Mouse (Mus musculus): ENCODE data around the gene Tmem26.
A peak's percentile ranks its signal among the peaks of the same experiment; 100 is the strongest.

Gene Tmem26

DNA sequence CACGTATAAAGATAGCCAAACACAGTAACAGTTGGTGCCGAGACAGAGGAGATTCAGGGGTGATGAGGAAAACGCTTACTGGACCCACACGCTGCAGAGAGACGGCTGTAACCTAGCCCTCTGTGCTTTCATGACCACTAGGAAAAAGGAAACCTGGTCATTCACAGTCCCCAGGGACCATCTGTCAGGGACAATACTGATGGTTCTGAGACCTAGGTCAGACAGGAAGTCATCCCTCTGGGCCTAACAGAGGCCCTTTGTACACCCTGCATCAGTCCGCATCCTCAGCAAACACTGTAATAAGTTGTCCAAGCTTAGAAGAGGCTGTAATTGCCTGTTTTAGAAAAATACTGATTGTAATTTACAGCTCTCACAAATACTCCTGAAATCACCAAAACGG, 76.4 kb downstream of the Tmem26 start:
- H3K36me3 ChIP-seq (ENCODE audit: control insufficient read depth, insufficient read depth, low read length, poor library complexity, severe bottlenecking): no peaks in the 10 kb centered on the region
- DNase-seq (ENCODE audit: low read depth, low spot score): no peak
- H3K27me3 ChIP-seq (ENCODE audit: control insufficient read depth, insufficient read depth, low read length, poor library complexity, severe bottlenecking): no peaks in the 10 kb centered on the region; the same call in 1 of the 2 replicates

DNA sequence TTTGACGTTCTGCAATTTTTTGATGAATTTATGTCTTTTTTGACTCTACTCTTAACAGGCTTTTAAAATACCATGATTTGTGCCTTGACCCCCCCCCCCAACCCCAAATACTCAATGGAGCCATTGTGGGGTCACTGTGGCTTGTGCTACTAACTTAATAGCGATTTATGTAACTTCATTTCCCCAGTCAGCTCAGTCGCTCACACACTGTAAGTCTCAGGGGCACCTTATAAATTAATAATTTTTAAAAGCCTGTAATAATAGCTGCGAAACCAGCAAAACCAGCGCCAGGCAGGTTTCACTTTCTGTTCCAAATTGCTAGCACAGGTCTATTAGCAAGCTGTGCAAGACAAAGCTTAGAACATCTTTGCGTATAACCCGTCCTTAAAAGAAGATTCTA, 76.9 kb downstream of the Tmem26 start:
- H3K36me3 ChIP-seq (ENCODE audit: control insufficient read depth, insufficient read depth, low read length, poor library complexity, severe bottlenecking): no peaks in the 10 kb centered on the region
- DNase-seq (ENCODE audit: low read depth, low spot score): no peak
- no peaks in the 10 kb centered on the region; the same call in 1 of the 2 replicates for H3K27me3 ChIP-seq (ENCODE audit: control insufficient read depth, insufficient read depth, low read length, poor library complexity, severe bottlenecking)

DNA sequence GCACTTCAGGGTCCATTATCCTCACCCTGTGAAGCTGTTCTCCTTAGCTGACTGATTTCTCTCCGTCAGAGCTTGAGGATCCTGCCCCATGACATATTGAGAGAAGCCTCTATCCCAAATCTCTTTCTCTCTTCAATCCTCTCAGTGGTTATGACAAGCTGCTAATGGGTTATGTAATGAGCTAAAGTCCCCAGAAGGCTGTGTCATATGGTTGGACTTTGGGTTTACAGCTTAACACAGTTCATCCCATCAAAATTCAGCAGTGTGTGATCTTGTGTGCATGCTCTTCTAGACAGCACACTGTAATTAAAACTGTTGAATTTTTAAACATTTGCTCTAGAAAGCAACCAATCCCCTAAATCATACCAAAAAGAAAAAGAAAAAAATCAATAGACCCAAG, 82.9 kb downstream of the Tmem26 start:
- H3K36me3 ChIP-seq (ENCODE audit: control insufficient read depth, insufficient read depth, low read length, poor library complexity, severe bottlenecking): no peaks in the 10 kb centered on the region
- no peaks in the 10 kb centered on the region for H3K27me3 ChIP-seq (ENCODE audit: control insufficient read depth, insufficient read depth, low read length, poor library complexity, severe bottlenecking)
- DNase-seq (ENCODE audit: low read depth, low spot score): no peak

DNA sequence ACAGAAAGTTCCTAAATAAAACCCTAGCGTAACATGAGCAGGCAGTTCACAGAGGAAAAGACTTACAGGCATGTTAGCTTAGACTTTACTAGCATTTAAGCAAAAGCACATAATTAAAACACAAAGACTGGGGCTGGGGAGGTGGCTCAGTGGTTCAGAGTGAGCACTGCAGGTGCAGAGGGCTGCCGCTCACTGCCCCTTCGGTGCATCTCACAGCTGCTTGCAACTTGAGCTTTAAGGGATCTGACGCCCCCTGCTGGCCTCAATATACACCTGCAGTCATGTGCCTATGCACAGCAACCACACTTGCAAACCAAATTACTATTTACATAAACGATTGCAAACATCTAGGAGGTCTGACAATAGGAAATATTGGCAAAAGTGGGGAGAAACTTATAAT, 87.5 kb downstream of the Tmem26 start:
- DNase-seq (ENCODE audit: low read depth, low spot score): peak; percentile 22
- no peaks in the 10 kb centered on the region for H3K27me3 ChIP-seq (ENCODE audit: control insufficient read depth, insufficient read depth, low read length, poor library complexity, severe bottlenecking)
- no peaks in the 10 kb centered on the region for H3K36me3 ChIP-seq (ENCODE audit: control insufficient read depth, insufficient read depth, low read length, poor library complexity, severe bottlenecking)

DNA sequence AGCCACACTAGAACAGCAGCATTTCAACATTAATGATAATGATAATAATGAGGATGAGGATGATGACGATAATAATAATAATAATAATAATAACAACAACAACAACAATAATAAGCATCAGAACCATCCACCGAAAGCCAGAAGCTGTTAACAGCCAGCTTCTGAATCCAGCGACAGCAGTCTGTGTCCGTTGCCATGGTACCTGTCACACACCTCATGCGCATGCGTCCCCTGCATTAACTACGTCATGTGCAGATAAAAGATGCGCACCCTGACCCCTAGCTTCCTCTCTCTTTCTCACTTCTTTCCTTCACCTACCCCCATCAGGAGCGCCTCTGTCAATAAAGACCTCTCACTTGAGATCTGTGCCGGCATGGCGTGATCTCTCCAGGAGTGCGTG, 89.3 kb downstream of the Tmem26 start:
- H3K36me3 ChIP-seq (ENCODE audit: control insufficient read depth, insufficient read depth, low read length, poor library complexity, severe bottlenecking): no peaks in the 10 kb centered on the region
- no peaks in the 10 kb centered on the region for H3K27me3 ChIP-seq (ENCODE audit: control insufficient read depth, insufficient read depth, low read length, poor library complexity, severe bottlenecking)
- DNase-seq (ENCODE audit: low read depth, low spot score): no peak

DNA sequence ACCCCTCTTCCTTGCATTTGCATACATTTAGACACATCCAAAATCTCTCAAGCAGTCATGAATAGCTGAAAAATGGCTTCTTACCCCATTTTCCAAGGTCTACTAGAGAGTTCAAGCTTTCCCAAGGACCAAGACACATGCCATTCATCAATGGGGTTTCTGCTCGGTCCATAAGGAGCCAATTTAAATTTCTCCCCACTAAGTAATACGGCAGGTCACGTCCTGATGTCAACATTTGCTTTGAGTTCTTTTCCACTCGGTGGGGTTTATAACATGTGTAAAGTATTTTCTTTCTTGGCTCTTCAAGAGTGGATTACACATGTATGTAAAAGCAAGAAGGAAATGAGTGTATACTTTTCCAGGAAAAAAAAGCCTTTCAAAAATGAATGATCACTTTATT, 93.8 kb downstream of the Tmem26 start:
- Histone ChIP-seq H3K27me3 (ENCODE audit: control insufficient read depth, insufficient read depth, low read length, poor library complexity, severe bottlenecking) (no peaks in the 10 kb centered on the region), H3K36me3 (ENCODE audit: control insufficient read depth, insufficient read depth, low read length, poor library complexity, severe bottlenecking) (no peaks in the 10 kb centered on the region)
- no peak for DNase-seq (ENCODE audit: low read depth, low spot score)

DNA sequence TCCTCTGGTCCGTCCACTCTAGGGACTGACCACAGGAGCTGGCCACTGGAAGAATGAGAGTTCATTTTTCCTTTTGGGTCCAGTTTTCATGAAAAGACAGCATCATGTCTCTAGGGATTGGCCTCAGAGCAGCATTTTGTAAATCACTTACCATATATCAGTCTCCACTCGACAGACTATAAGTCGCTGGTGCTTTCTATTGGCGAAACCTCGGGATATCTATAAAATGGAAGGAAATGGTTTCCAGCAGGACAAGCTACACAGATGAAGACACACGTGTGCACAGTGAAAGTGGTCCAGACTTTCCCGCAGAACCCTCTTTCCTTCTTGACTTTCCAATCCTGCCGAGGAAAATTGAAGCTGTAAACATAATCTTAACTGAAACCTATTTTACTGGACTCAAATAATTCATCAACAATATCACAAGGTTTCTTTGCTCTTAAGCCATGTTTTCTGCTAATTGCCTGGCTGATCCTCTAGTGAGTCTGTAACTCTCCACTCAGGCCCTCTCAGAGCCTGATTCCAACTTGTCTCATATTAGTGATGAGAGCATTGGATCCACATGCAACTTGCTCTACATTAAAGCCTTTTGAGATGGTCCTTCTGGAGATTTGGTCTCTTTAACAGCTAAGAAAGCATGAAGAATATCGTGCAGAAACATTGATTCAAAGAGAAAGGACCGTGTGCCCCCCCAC, 94.8 kb downstream of the Tmem26 start:
- no peak for DNase-seq (ENCODE audit: low read depth, low spot score)
- no peaks in the 10 kb centered on the region for H3K27me3 ChIP-seq (ENCODE audit: control insufficient read depth, insufficient read depth, low read length, poor library complexity, severe bottlenecking)
- H3K36me3 ChIP-seq (ENCODE audit: control insufficient read depth, insufficient read depth, low read length, poor library complexity, severe bottlenecking): no peaks in the 10 kb centered on the region

DNA sequence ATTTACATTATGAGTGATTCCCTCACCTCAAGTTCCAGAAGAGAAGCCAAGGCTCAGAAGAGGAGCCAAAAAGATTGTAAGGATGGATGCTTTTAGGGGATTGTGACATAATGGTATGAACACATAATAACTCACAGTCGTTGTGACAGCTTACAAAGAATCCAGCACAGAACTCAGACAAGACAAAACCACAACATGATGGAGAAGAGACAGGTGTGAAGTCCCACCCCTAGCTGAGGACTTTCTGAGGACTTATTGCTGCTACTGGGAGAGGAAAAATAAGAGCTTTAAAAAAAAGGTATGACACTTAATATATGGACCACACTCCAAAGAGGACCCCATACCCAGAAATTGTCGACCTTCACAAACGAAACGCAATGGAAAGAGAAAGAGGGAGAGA, 101.1 kb downstream of the Tmem26 start:
- H3K36me3 ChIP-seq (ENCODE audit: control insufficient read depth, insufficient read depth, low read length, poor library complexity, severe bottlenecking): no peaks in the 10 kb centered on the region
- H3K27me3 ChIP-seq (ENCODE audit: control insufficient read depth, insufficient read depth, low read length, poor library complexity, severe bottlenecking): no peaks in the 10 kb centered on the region
- DNase-seq (ENCODE audit: low read depth, low spot score): no peak

Data from splenic B cell, adult 2 months (primary cell).